Comparison of ENCODE assay signal across 17 mouse cellular contexts in the genomic region with DNA sequence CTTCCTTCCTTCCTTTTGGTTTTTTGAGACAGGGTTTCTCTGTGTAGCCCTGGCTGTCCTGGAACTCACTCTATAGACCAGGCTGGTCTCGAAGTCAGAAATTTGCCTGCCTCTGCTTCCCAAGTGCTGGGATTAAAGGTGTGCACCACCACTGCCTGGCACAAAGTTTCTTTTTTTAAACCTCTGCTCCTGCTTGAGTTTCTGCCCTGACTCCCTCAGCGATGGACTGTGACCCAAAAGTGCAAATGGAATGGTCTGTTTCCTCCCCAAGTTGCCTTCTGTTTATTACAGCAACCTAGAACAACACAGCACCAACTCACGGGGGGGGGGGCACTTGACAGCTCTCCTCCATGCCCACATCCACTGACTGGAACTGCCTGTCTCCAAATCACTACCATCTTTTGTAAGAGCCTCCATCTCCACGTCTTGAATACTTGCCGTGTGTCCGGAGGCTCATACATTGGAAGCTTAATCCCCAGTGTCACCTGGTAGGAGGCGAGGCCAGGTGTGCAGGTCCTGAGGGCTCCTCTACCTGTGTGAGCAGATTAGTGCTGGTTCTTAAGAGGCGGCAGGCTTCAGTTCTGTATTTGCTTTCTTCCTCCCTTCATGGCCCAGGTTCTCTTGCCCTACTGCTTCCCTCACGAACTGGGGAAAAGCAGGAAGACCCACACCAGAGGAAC. TPM values are rescaled to one million over a fixed set of nuclear protein-coding genes. Genes with fewer than 3 reads are reported as not detected.
"Had no signal": no experiment of that assay in that cellular context is flagged by ENCODE, and none has a peak within 500 bp of the region (broad histone marks: within the 10 kb centered on the region; RNA-seq: fewer than 3 reads in every experiment).

No protein-coding gene starts in this region.

- H3K4me3 ChIP-seq: lung, embryonic 15.5 days; megakaryocyte, embryonic 14.5 days; midbrain, embryonic 13.5 days; midbrain, embryonic 15.5 days; neural tube, embryonic 12.5 days; stomach, embryonic 15.5 days had no signal

- H3K36me3 ChIP-seq: lung, embryonic 15.5 days; midbrain, embryonic 13.5 days; midbrain, embryonic 15.5 days; neural tube, embryonic 12.5 days; stomach, embryonic 15.5 days had no signal

- H3K27me3 ChIP-seq: lung, embryonic 15.5 days; megakaryocyte, embryonic 14.5 days; midbrain, embryonic 13.5 days; midbrain, embryonic 15.5 days; neural tube, embryonic 12.5 days; stomach, embryonic 15.5 days had no signal

- H3K9ac ChIP-seq: lung, embryonic 15.5 days; midbrain, embryonic 13.5 days; midbrain, embryonic 15.5 days; neural tube, embryonic 12.5 days; stomach, embryonic 15.5 days had no signal

- ATAC-seq: lung, postnatal 0 days; midbrain, embryonic 13.5 days; midbrain, embryonic 15.5 days had no signal

- H3K27ac ChIP-seq: lung, embryonic 15.5 days; macrophage; midbrain, embryonic 13.5 days; midbrain, embryonic 15.5 days; neural tube, embryonic 12.5 days; stomach, embryonic 15.5 days; stomach, postnatal 0 days had no signal

- H3K9me3 ChIP-seq: lung, embryonic 15.5 days; megakaryocyte, embryonic 14.5 days; midbrain, embryonic 13.5 days; midbrain, embryonic 15.5 days; neural tube, embryonic 12.5 days; stomach, embryonic 15.5 days had no signal

- H3K4me2 ChIP-seq: lung, embryonic 15.5 days; midbrain, embryonic 11.5 days; midbrain, embryonic 13.5 days; midbrain, embryonic 15.5 days; neural tube, embryonic 12.5 days; stomach, embryonic 15.5 days had no signal

- DNase-seq: lung, postnatal 14 days; lung, postnatal 36 days; right cerebral cortex, postnatal 14 days; thymus, adult 2 months; thymus, postnatal 25 days; thymus, postnatal 4 days had no signal

RNA-seq across cellular contexts. Expression of a gene that starts 58.6 kb away (rescaled TPM):
- total RNA-seq: megakaryocyte progenitor cell, adult 5-6 weeks had no signal
- polyA plus RNA-seq: lung, postnatal 0 days; macrophage had no signal
